Mouse (Mus musculus) lung, adult 2 months (tissue): ENCODE results near the gene Spata16.

Experiments
- CTCF ChIP-seq: fragments of 200-500 bp; IDR thresholded peaks from 2 replicates; pipeline ENCODE4 v1.5.1; 2011; ENCODE audit warnings: mild to moderate bottlenecking, low read length, control low read depth; ENCODE audit not compliant: insufficient read depth
- POLR2A ChIP-seq: fragments of 200-500 bp; IDR thresholded peaks from 2 replicates; pipeline ENCODE4 v1.6.1; 2011; ENCODE audit warnings: low read depth, mild to moderate bottlenecking, control low read depth, low read length, borderline replicate concordance; ENCODE audit errors: extremely low read depth

GRCm38 (mm10) chr3:26750492-26750891 lies 113.1 kb downstream of the Spata16 start:
- TF ChIP-seq POLR2A (no peak), CTCF (no peak)
